Mouse (Mus musculus) myocyte (in vitro differentiated cells): ENCODE results near the gene Ndufb4.

Experiments
- MAX ChIP-seq: IDR thresholded peaks from one replicate; pipeline ENCODE4 v1.6.1; 2011; ENCODE audit warnings: low read depth, mild to moderate bottlenecking, control low read depth
- POLR2A ChIP-seq: IDR thresholded peaks from one replicate; pipeline ENCODE4 v1.6.1; 2011; ENCODE audit warnings: low read depth, mild to moderate bottlenecking, control low read depth, moderate library complexity; ENCODE audit not compliant: insufficient read length

- TF ChIP-seq POLR2A (no peak), MAX (no peak)
Measured at GRCm38 (mm10) chr16:37675326-37675725, 21.1 kb upstream of the Ndufb4 start.
